Mouse (Mus musculus) telencephalon, adult 2 months (tissue): ENCODE data around the gene Sez6.

ENCODE experiments used
- DNase-seq: peaks from one replicate; pipeline ENCODE4 v3.0.0-alpha.2; 2011; ENCODE audit warnings: low read depth, low spot score

Sez6 gene

GRCm38 (mm10) chr11:77980281-77981204 is 49.9 kb downstream of the Sez6 start:
- peak; percentile 62 for DNase-seq

- DNase-seq = peak; percentile 100
Observed at GRCm38 (mm10) chr11:77981609-77982440, 51.2 kb downstream of the Sez6 start.

- peak; percentile 99 for DNase-seq
Observed at GRCm38 (mm10) chr11:77982441-77982905, 51.9 kb downstream of the Sez6 start, which contains the start of gene Phf12. Phf12 (plus strand) TSS chr11:77982754.

- DNase-seq = no peak
Observed at GRCm38 (mm10) chr11:77983191-77983936, 52.8 kb downstream of the Sez6 start.

GRCm38 (mm10) chr11:77983937-77984835 is 53.6 kb downstream of the Sez6 start:
- DNase-seq = no peak

- no peak for DNase-seq
Observed at GRCm38 (mm10) chr11:77984836-77985231, 54.2 kb downstream of the Sez6 start.

GRCm38 (mm10) chr11:77985541-77986065 is 55.0 kb downstream of the Sez6 start:
- DNase-seq = no peak

- DNase-seq = peak; percentile 65
Observed at GRCm38 (mm10) chr11:77989071-77989690, 58.6 kb downstream of the Sez6 start.

GRCm38 (mm10) chr11:77995556-77995955 is 65.0 kb downstream of the Sez6 start:
- DNase-seq = no peak

GRCm38 (mm10) chr11:78006446-78006845 is 75.8 kb downstream of the Sez6 start:
- DNase-seq = no peak

- peak; percentile 45 for DNase-seq
Observed at GRCm38 (mm10) chr11:78019676-78020075, 89.1 kb downstream of the Sez6 start.

GRCm38 (mm10) chr11:78023607-78024006 is 93.0 kb downstream of the Sez6 start:
- DNase-seq = no peak
